Mouse (Mus musculus): Measurements from ENCODE around the gene Pip4k2b. TPM values are rescaled to one million over a fixed set of nuclear protein-coding genes. Genes with fewer than 3 reads are reported as not detected.

Gene Pip4k2b
- polyA plus RNA-seq, 1 experiment = 26.0 TPM

GRCm38 (mm10) chr11:97703039-97703826 lies 41.3 kb downstream of the Pip4k2b start, which contains the start of gene Psmb3:
TSS of gene Psmb3 (plus strand) at chr11:97703399.
- Histone ChIP-seq H3K27ac (ENCODE audit: insufficient read depth, low read depth, low read length) (peak within 1 kb of the TSS; percentile 53), H3K4me1 (ENCODE audit: control insufficient read depth, insufficient read depth, low read length) (peaks cover 22% of the 10 kb centered on the region), H3K4me3 (ENCODE audit: insufficient read depth, low read length) (peak within 1 kb of the TSS; percentile 86)
- TF ChIP-seq POLR2A (IDR thresholded peaks at IDR 0.05; ENCODE audit: borderline replicate concordance, low read depth, low read length) (0 out of 2 replicates have a peak, but pooled peaks have one; percentile 73), CTCF (IDR thresholded peaks at IDR 0.05; ENCODE audit: low read depth, low read length) (no peak)

GRCm38 (mm10) chr11:97702393-97702745 lies 42.1 kb downstream of the Pip4k2b start:
- peak overlapping the region; percentile 69 for H3K4me3 ChIP-seq (ENCODE audit: insufficient read depth, low read length)
- peaks cover 25% of the 10 kb centered on the region for H3K4me1 ChIP-seq (ENCODE audit: control insufficient read depth, insufficient read depth, low read length)
- no peak for TF ChIP-seq POLR2A (IDR thresholded peaks at IDR 0.05; ENCODE audit: borderline replicate concordance, low read depth, low read length)
- no peak for TF ChIP-seq CTCF (IDR thresholded peaks at IDR 0.05; ENCODE audit: low read depth, low read length)
- H3K27ac ChIP-seq (ENCODE audit: insufficient read depth, low read depth, low read length) = peak overlapping the region; percentile 42

GRCm38 (mm10) chr11:97701581-97702392 lies 42.7 kb downstream of the Pip4k2b start:
- Histone ChIP-seq H3K4me3 (ENCODE audit: insufficient read depth, low read length) (peak overlapping the region; percentile 19; the same call in 1 of the 2 replicates), H3K4me1 (ENCODE audit: control insufficient read depth, insufficient read depth, low read length) (peaks cover 25% of the 10 kb centered on the region), H3K27ac (ENCODE audit: insufficient read depth, low read depth, low read length) (no peak overlapping the region)
- TF ChIP-seq POLR2A (IDR thresholded peaks at IDR 0.05; ENCODE audit: borderline replicate concordance, low read depth, low read length) = no peak
- TF ChIP-seq CTCF (IDR thresholded peaks at IDR 0.05; ENCODE audit: low read depth, low read length) = no peak

GRCm38 (mm10) chr11:97700746-97701580 lies 43.5 kb downstream of the Pip4k2b start:
- TF ChIP-seq POLR2A (IDR thresholded peaks at IDR 0.05; ENCODE audit: borderline replicate concordance, low read depth, low read length) (no peak), CTCF (IDR thresholded peaks at IDR 0.05; ENCODE audit: low read depth, low read length) (no peak)
- Histone ChIP-seq H3K4me1 (ENCODE audit: control insufficient read depth, insufficient read depth, low read length) (peaks cover 25% of the 10 kb centered on the region), H3K4me3 (ENCODE audit: insufficient read depth, low read length) (peak overlapping the region; percentile 64), H3K27ac (ENCODE audit: insufficient read depth, low read depth, low read length) (no peak overlapping the region; the same call in 1 of the 2 replicates)

GRCm38 (mm10) chr11:97700003-97700745 lies 44.3 kb downstream of the Pip4k2b start, which contains the start of gene Pcgf2:
TSS of gene Pcgf2 (minus strand) at chr11:97700497.
- Histone ChIP-seq H3K4me3 (ENCODE audit: insufficient read depth, low read length) (peak within 1 kb of the TSS; percentile 64), H3K27ac (ENCODE audit: insufficient read depth, low read depth, low read length) (peak within 1 kb of the TSS; percentile 32), H3K4me1 (ENCODE audit: control insufficient read depth, insufficient read depth, low read length) (peaks cover 25% of the 10 kb centered on the region)
- TF ChIP-seq CTCF (IDR thresholded peaks at IDR 0.05; ENCODE audit: low read depth, low read length) (no peak), POLR2A (IDR thresholded peaks at IDR 0.05; ENCODE audit: borderline replicate concordance, low read depth, low read length) (0 out of 2 replicates have a peak, but pooled peaks have one; percentile 3)

GRCm38 (mm10) chr11:97699626-97700002 lies 44.9 kb downstream of the Pip4k2b start:
- H3K4me3 ChIP-seq (ENCODE audit: insufficient read depth, low read length) = peak overlapping the region; percentile 64
- peak overlapping the region; percentile 32 for H3K27ac ChIP-seq (ENCODE audit: insufficient read depth, low read depth, low read length)
- peaks cover 22% of the 10 kb centered on the region for H3K4me1 ChIP-seq (ENCODE audit: control insufficient read depth, insufficient read depth, low read length)
- TF ChIP-seq CTCF (IDR thresholded peaks at IDR 0.05; ENCODE audit: low read depth, low read length) (no peak), POLR2A (IDR thresholded peaks at IDR 0.05; ENCODE audit: borderline replicate concordance, low read depth, low read length) (no peak)

GRCm38 (mm10) chr11:97698741-97699611 lies 45.5 kb downstream of the Pip4k2b start:
- Histone ChIP-seq H3K27ac (ENCODE audit: insufficient read depth, low read depth, low read length) (no peak overlapping the region), H3K4me1 (ENCODE audit: control insufficient read depth, insufficient read depth, low read length) (peaks cover 18% of the 10 kb centered on the region), H3K4me3 (ENCODE audit: insufficient read depth, low read length) (peak overlapping the region; percentile 64)
- no peak for TF ChIP-seq CTCF (IDR thresholded peaks at IDR 0.05; ENCODE audit: low read depth, low read length)
- TF ChIP-seq POLR2A (IDR thresholded peaks at IDR 0.05; ENCODE audit: borderline replicate concordance, low read depth, low read length) = no peak

Measured in bone marrow macrophage, adult 2 months (primary cell).